Mouse (Mus musculus) cerebellum, adult 8-10 months (tissue): ENCODE data around the gene Sez6l.

ENCODE experiments used
- DNase-seq: peaks from one replicate; pipeline ENCODE4 v3.0.0; 2022

The Sez6l gene

GRCm38 (mm10) chr5:112584155-112584769 lies 7.3 kb upstream of the Sez6l start:
- DNase-seq: no peak

GRCm38 (mm10) chr5:112583304-112583703 lies 6.3 kb upstream of the Sez6l start:
- DNase-seq: no peak

- peak; percentile 61 for DNase-seq
These were observed 765 bp upstream of the Sez6l start for GRCm38 (mm10) chr5:112577750-112578149.

- peak; percentile 73 for DNase-seq
These were observed 508 bp downstream of the Sez6l start for GRCm38 (mm10) chr5:112576361-112576992.

GRCm38 (mm10) chr5:112575151-112575915 lies 1.7 kb downstream of the Sez6l start:
- DNase-seq: peak; percentile 43

- DNase-seq: peak; percentile 89
These were observed 3.1 kb downstream of the Sez6l start for GRCm38 (mm10) chr5:112573916-112574315.

- DNase-seq: no peak
These were observed 4.8 kb downstream of the Sez6l start for GRCm38 (mm10) chr5:112572217-112572616.

GRCm38 (mm10) chr5:112565489-112565888 lies 11.5 kb downstream of the Sez6l start:
- no peak for DNase-seq

- DNase-seq: no peak
These were observed 11.9 kb downstream of the Sez6l start for GRCm38 (mm10) chr5:112565083-112565482.

GRCm38 (mm10) chr5:112560869-112561499 lies 16.0 kb downstream of the Sez6l start:
- no peak for DNase-seq

- no peak for DNase-seq
These were observed 16.8 kb downstream of the Sez6l start for GRCm38 (mm10) chr5:112560139-112560538.

- no peak for DNase-seq
These were observed 19.6 kb downstream of the Sez6l start for GRCm38 (mm10) chr5:112557396-112557795.

- DNase-seq: no peak
These were observed 20.3 kb downstream of the Sez6l start for GRCm38 (mm10) chr5:112556640-112557039.

- DNase-seq: no peak
These were observed 22.5 kb downstream of the Sez6l start for GRCm38 (mm10) chr5:112554508-112554907.

GRCm38 (mm10) chr5:112552786-112553185 lies 24.2 kb downstream of the Sez6l start:
- DNase-seq: no peak

GRCm38 (mm10) chr5:112551975-112552728 lies 24.8 kb downstream of the Sez6l start:
- DNase-seq: peak; percentile 64

GRCm38 (mm10) chr5:112548846-112549620 lies 28.0 kb downstream of the Sez6l start:
- peak; percentile 71 for DNase-seq

GRCm38 (mm10) chr5:112546771-112547170 lies 30.2 kb downstream of the Sez6l start:
- peak; percentile 58 for DNase-seq

- no peak for DNase-seq
These were observed 38.7 kb downstream of the Sez6l start for GRCm38 (mm10) chr5:112538295-112538694.

- DNase-seq: no peak
These were observed 41.1 kb downstream of the Sez6l start for GRCm38 (mm10) chr5:112535868-112536267.

GRCm38 (mm10) chr5:112534146-112534545 lies 42.8 kb downstream of the Sez6l start:
- no peak for DNase-seq
